Mouse (Mus musculus) heart, embryonic 12.5 days (tissue): ENCODE data around the gene Ptpn23. TPM values are rescaled to one million over a fixed set of nuclear protein-coding genes. Genes with fewer than 3 reads are reported as not detected.
"Not testable (repeated sequence)": the region's sequence is repeated elsewhere in the genome, so short reads cannot be mapped to it uniquely, and the experiment has no call there.

ENCODE experiments used
- ATAC-seq: fragments of 200-750 bp; cut with Nextera tagmentation; 2 replicates; pipeline ENCODE4 v1.8.0; 2017; ENCODE audit warnings: moderate TSS enrichment, moderate library complexity; ENCODE audit not compliant: insufficient number of reproducible peaks, low FRiP score
- H3K27ac ChIP-seq: fragments of 300-500 bp; sonication (generic); 2 replicates; pipeline ENCODE4 v1.5.1; 2016; ENCODE audit warnings: mild to moderate bottlenecking, moderate library complexity; ENCODE audit not compliant: poor library complexity, severe bottlenecking
- H3K27me3 ChIP-seq: fragments of 300-500 bp; sonication (generic); replicated peaks from 2 replicates; pipeline ENCODE4 v1.6.1; 2016; ENCODE audit warnings: mild to moderate bottlenecking, moderate library complexity
- H3K36me3 ChIP-seq: fragments of 300-500 bp; sonication (generic); 2 replicates; pipeline ENCODE4 v1.6.1; 2016; ENCODE audit warnings: mild to moderate bottlenecking, moderate library complexity
- H3K4me1 ChIP-seq: fragments of 300-500 bp; sonication (generic); replicated peaks from 2 replicates; pipeline ENCODE4 v1.6.1; 2016; ENCODE audit warnings: mild to moderate bottlenecking
- H3K4me2 ChIP-seq: fragments of 300-500 bp; sonication (generic); 2 replicates; pipeline ENCODE4 v1.6.1; 2016; ENCODE audit warnings: mild to moderate bottlenecking, moderate library complexity
- H3K4me3 ChIP-seq: fragments of 300-500 bp; sonication (generic); 2 replicates; pipeline ENCODE4 v1.5.1; 2016; ENCODE audit warnings: mild to moderate bottlenecking
- H3K9ac ChIP-seq: fragments of 300-500 bp; sonication (generic); 2 replicates; pipeline ENCODE4 v1.6.1; 2016; ENCODE audit warnings: mild to moderate bottlenecking, moderate library complexity
- H3K9me3 ChIP-seq: fragments of 300-500 bp; sonication (generic); replicated peaks from 2 replicates; pipeline ENCODE4 v1.6.1; 2016; ENCODE audit warnings: mild to moderate bottlenecking, moderate library complexity
- WGBS: fragments of 180-500 bp; shearing (Covaris S2); methylation state at CpG from one replicate; pipeline ENCODE4 v1.1.7; 2016; 5-methylcytosine and 5-hydroxymethylcytosine counted together
- polyA plus RNA-seq: library from polyadenylated mRNA; unstranded; fragments of >200 nt; fragmentation: Nextera tagmentation; extraction: Ambion mirVana; gene quantifications from 2 replicates; pipeline ENCODE4 v1.2.1, GENCODE M21; 2016

Ptpn23 gene
- polyA plus RNA-seq, 1 experiment from 2014 or later = 14.0 TPM

DNA sequence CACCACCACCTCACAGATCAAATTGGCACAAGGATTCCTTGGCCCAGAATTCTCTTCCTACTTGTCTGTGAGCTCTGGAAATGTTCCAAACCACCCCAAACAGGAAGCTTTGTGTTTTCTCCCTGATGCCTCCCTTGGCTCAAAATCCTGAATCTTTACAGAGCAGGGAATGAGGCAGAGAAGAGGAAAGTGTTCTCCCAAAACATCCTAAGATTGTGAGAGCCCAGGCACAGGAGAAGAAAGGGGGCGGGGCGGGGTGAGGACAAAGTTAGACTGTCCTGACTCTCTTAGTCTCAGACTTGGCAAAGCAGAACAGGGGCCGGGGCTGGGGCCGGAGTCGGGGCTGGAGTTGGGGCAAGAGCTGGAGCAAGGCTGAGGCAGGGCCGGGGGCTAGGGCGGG lies 4.9 kb upstream of the Ptpn23 start:
- no peak overlapping the region for H3K9ac ChIP-seq
- H3K36me3 ChIP-seq = no peaks in the 10 kb centered on the region
- 70% methylated on average over 7 of the region's 7 CpGs for WGBS
- H3K27ac ChIP-seq = no peak overlapping the region
- H3K9me3 ChIP-seq = no peaks in the 10 kb centered on the region
- H3K27me3 ChIP-seq = no peaks in the 10 kb centered on the region; the same call in 1 of the 2 replicates
- peaks cover 7% of the 10 kb centered on the region; the same call in 1 of the 2 replicates for H3K4me1 ChIP-seq
- H3K4me2 ChIP-seq = no peak overlapping the region
- no peak for ATAC-seq
- no peak overlapping the region for H3K4me3 ChIP-seq

DNA sequence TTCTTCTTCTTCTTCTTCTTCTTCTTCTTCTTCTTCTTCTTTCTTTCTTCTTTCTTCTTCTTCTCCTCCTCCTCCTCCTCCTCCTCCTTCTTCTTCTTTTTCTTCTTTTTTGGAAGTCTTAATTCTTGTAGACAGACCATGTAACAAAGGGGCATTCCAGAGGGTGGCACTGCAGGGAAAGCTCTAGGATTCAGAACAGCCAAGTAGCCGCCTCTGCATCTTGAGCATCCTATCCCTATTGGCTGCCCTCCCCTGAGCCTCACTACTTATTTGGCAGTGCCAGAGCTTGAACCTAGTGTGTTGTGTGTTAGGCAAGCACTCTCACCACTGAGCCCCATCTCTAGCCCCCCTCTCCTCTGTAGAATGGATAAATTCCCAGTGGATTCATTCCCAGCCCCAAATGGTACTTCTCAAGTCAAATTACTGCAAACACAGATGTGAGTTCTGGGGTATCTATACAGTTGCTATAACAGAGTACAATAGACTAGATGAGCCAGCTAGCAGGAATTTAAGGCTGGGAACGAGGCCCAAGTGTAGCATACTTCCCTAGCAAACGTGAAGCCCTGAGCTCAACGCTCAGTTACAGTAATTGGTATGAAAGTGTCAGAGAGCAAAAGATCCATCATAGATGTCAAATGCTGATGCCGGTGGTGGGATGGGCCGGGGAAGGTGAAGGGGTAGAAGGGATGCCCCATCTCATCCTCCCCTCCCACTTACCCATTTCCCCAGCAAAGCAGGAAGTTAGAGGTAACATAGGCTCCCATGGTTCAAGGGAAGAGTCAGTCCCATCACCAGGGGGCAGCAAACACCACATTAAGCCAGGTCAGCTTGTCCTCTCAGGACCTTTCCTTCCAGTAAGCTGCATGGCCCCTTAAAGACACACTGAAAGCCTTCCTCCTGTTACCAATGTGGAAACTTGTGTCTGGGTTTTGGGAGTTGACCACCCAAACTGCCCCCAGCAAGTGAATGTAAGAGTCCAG lies 3.2 kb upstream of the Ptpn23 start:
- no peak overlapping the region for H3K4me3 ChIP-seq
- no peaks in the 10 kb centered on the region; the same call in 1 of the 2 replicates for H3K27me3 ChIP-seq
- H3K9me3 ChIP-seq = no peaks in the 10 kb centered on the region
- H3K9ac ChIP-seq = no peak overlapping the region
- H3K4me1 ChIP-seq = peaks cover 15% of the 10 kb centered on the region
- H3K36me3 ChIP-seq = no peaks in the 10 kb centered on the region
- 41% methylated on average over 6 of the region's 6 CpGs for WGBS
- no peak overlapping the region for H3K27ac ChIP-seq
- no peak overlapping the region for H3K4me2 ChIP-seq
- no peak for ATAC-seq

DNA sequence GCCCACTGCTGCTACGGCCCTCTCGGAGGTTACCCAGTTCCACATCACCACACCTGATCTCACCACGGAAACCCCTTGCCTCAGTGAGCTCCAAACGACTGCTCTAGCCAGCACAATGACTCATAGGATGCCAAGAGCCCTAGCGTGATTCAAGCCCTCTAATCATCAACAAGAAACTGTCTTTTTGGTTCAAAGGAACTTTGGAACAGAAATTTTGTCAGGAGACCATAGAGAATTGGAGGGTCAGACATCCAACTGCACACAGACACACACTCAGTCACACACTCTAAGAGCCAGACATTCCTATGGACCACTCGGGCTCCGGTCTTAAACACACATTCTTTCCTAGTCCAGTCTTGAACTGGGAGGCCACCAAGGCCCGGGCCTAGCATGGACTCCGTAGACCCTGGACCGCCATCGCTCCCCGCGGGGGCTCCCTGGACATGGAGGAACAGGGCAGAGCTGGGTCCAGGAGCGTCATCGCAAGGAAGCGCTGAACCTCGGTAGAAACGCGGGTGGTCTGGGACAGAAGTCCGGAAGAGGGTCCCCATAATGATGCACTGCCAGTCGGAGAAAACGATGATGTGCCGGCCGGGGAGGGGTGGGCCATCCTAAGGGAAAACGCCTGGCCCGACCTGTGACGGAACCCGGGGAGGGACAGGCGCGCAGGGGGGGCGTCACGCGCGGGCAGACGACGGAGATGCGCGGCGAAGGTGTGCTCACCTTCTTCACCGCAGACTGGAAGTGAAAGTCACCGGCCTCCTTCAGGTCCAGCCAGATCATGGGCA lies 508 bp downstream of the Ptpn23 start:
- Histone ChIP-seq H3K4me3 (peak overlapping the region; percentile 91), H3K9me3 (no peaks in the 10 kb centered on the region), H3K27me3 (no peaks in the 10 kb centered on the region), H3K4me1 (peaks cover 12% of the 10 kb centered on the region), H3K4me2 (peak overlapping the region; percentile 90), H3K27ac (peak overlapping the region; percentile 76), H3K9ac (peak overlapping the region; percentile 89), H3K36me3 (0 out of 2 replicates have a peak, but pooled peaks cover 20% of the 10 kb centered on the region)
- WGBS = 1% methylated on average over 41 of the region's 41 CpGs
- peak; percentile 69 for ATAC-seq

DNA sequence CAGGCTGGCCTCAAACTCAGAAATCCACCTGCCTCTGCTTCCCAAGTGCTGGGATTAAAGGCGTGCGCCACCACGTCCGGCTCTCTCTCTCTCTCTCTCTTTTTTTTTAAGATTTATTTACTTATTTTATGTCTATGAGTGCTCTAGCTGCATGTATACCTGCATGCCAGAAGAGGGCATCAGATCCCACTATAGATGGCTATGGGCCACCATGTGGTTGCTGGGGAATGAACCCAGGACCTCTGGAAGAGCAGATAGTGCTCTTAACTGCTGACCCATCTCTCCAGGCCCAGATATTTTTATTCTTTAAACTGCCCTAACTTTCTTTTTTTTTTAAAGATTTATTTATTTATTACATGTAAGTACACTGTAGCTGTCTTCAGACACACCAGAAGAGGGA lies 4.8 kb downstream of the Ptpn23 start:
- H3K27me3 ChIP-seq, H3K27ac ChIP-seq, H3K4me3 ChIP-seq, H3K4me2 ChIP-seq, H3K9ac ChIP-seq, ATAC-seq, H3K9me3 ChIP-seq: not testable (repeated sequence)
- Histone ChIP-seq H3K4me1 (peaks cover 13% of the 10 kb centered on the region), H3K36me3 (peaks cover 28% of the 10 kb centered on the region; the same call in 1 of the 2 replicates)
- WGBS = 93% methylated on average over 4 of the region's 4 CpGs

DNA sequence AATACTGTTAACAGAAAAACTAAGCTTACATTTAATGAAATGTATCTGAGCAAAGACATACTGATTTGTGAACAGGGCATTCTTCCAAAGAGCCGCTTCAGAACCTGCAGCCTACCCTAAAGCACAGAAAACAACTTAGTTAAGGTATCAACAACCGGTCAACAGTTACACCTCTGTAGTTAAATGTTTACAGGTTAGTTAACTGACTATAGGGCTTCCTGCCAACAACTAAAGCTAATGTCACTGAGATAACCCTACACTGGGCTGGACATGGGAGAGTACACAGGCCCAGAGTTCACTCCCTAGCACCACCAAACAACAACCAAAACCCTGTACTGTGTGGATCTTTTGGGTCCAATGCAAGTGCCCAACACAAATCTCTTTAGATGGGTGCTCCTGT lies 5.3 kb downstream of the Ptpn23 start:
- H3K4me3 ChIP-seq = no peak overlapping the region
- 96% methylated on average over 2 of the region's 2 CpGs for WGBS
- peaks cover 33% of the 10 kb centered on the region for H3K36me3 ChIP-seq
- H3K9ac ChIP-seq = no peak overlapping the region
- ATAC-seq = no peak
- H3K27ac ChIP-seq = no peak overlapping the region
- H3K27me3 ChIP-seq = no peaks in the 10 kb centered on the region
- no peak overlapping the region for H3K4me2 ChIP-seq
- H3K9me3 ChIP-seq = no peaks in the 10 kb centered on the region
- peaks cover 13% of the 10 kb centered on the region for H3K4me1 ChIP-seq

DNA sequence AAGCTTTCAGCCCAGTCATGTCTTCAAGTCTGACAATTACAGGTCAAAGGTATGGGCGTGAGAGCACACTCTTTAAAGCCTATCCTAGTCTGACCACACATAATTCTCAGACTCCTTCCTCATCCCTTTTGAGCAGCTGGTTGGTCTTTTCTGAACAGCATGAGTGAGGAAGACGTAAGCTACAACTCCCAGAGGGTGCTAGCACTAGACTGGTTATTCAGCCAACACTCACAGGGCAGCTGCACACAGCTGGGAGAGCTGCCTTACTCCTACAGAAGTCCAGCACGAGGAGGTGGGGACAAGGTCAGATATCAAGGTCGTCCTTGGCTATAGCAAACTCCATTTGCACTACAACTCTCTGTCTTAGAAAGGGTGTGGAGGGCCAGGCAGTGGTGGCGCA lies 7.4 kb downstream of the Ptpn23 start:
- Histone ChIP-seq H3K27me3 (no peaks in the 10 kb centered on the region), H3K27ac (no peak overlapping the region)

DNA sequence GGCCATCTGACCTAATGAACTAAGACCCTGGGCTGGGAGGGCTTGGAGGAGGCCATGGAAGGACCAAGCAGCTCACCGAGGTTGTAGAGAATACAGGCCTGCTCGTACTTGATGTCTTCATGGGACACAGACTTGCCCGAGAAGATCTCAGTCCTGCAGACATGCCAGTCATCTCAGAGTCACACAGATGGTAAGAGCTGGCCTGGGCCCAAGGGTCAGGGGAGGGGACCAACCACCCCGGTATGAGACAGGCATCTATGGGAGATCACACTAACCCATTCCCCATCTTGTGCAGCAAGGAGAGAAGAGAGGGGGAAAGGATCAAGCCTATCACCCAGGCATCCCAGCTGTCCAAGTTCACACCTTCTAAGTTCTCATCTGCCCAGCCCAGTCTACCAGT lies 14.7 kb downstream of the Ptpn23 start:
- ATAC-seq = no peak
- H3K4me3 ChIP-seq = no peak overlapping the region
- no peaks in the 10 kb centered on the region for H3K27me3 ChIP-seq
- H3K4me1 ChIP-seq = no peaks in the 10 kb centered on the region
- H3K4me2 ChIP-seq = no peak overlapping the region
- peaks cover 93% of the 10 kb centered on the region for H3K36me3 ChIP-seq
- no peak overlapping the region for H3K9ac ChIP-seq
- WGBS = 91% methylated on average over 4 of the region's 4 CpGs
- no peak overlapping the region for H3K27ac ChIP-seq
- no peaks in the 10 kb centered on the region for H3K9me3 ChIP-seq

More for the DNA sequence above, 7.4 kb downstream of the Ptpn23 start:
- Histone ChIP-seq H3K36me3 (peaks cover 46% of the 10 kb centered on the region), H3K9ac (no peak overlapping the region), H3K9me3 (no peaks in the 10 kb centered on the region), H3K4me2 (no peak overlapping the region), H3K4me3 (no peak overlapping the region), H3K4me1 (peaks cover 5% of the 10 kb centered on the region)
- 70% methylated on average over 5 of the region's 5 CpGs for WGBS
- ATAC-seq = no peak

DNA sequence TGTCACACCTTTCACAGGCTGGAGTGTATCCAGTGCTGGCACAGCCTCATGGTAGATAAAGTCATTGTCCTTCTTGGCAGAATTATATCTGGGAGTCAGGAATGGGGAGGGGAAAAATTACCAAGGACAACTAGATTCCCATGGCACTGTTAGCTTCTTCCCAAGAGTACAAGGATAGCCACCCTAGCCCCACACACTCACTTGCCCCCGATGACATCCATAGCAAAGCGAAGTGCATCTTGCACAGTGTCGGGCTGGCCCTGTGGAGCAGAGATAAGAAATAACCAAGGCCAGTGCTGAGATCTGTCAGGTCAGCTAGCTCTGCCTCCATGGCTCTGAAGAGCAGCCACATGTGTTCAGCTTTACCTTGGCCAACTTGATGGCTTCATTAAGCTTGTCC lies 17.2 kb downstream of the Ptpn23 start:
- WGBS = 88% methylated on average over 3 of the region's 3 CpGs
- no peak overlapping the region for H3K4me2 ChIP-seq

DNA sequence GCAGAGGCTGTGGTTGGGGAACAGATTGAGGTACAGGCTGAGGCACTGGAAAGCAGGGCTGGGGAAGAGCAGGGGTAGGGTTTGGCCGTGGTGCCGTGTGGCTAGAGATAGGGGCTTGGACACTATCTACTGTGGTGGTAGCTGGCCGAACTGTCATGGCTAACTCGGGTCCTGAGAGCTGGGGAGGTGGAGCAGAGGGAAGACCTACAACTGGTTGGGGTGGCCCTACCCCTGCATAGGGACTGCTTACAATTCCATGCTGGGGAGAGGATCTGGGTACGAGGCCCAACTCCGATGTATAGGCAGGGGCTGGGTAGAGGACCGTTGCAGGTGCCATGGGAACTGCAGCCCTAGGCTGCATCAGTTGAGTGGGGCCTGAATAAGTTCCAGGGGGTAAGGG lies 20.0 kb downstream of the Ptpn23 start:
- Histone ChIP-seq H3K9me3 (no peaks in the 10 kb centered on the region), H3K27me3 (no peaks in the 10 kb centered on the region), H3K4me3 (no peak overlapping the region), H3K4me1 (no peaks in the 10 kb centered on the region), H3K36me3 (peaks cover 100% of the 10 kb centered on the region), H3K4me2 (no peak overlapping the region), H3K27ac (no peak overlapping the region), H3K9ac (no peak overlapping the region)
- no peak for ATAC-seq
- 86% methylated on average over 7 of the region's 7 CpGs for whole genome bisulfite sequencing

More for the DNA sequence above, 17.2 kb downstream of the Ptpn23 start:
- Histone ChIP-seq H3K27me3 (no peaks in the 10 kb centered on the region), H3K27ac (no peak overlapping the region), H3K9ac (no peak overlapping the region), H3K36me3 (peaks cover 96% of the 10 kb centered on the region), H3K4me1 (no peaks in the 10 kb centered on the region), H3K9me3 (no peaks in the 10 kb centered on the region), H3K4me3 (no peak overlapping the region)
- no peak for ATAC-seq

DNA sequence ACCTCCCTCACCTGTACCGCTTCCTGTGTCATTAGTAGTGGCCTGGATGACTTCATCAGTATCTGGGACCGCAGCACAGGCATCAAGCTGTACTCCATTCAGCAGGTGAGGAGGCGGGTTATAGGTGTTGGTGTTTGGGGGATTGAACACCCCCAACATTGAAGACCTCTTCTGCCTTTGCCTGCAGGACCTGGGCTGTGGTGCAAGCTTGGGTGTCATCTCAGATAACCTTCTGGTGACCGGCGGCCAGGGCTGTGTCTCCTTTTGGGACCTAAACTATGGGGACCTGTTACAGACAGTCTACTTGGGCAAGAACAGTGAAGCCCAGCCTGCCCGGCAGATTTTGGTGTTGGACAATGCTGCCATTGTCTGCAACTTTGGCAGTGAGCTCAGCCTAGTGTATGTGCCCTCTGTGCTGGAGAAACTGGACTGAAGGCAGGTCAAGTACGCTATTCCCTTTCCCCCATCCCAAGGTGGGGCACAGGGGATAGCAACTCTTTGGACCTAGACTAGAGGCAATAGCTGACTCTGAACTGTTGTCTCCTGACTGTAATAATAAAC lies 23.6 kb downstream of the Ptpn23 start:
- no peak for ATAC-seq
- WGBS = 83% methylated on average over 7 of the region's 7 CpGs
- H3K27me3 ChIP-seq = no peaks in the 10 kb centered on the region
- H3K4me1 ChIP-seq = peaks cover 12% of the 10 kb centered on the region
- no peaks in the 10 kb centered on the region for H3K9me3 ChIP-seq
- no peak overlapping the region for H3K9ac ChIP-seq
- no peak overlapping the region for H3K27ac ChIP-seq
- H3K4me2 ChIP-seq = no peak overlapping the region
- H3K4me3 ChIP-seq = no peak overlapping the region
- peaks cover 77% of the 10 kb centered on the region for H3K36me3 ChIP-seq

DNA sequence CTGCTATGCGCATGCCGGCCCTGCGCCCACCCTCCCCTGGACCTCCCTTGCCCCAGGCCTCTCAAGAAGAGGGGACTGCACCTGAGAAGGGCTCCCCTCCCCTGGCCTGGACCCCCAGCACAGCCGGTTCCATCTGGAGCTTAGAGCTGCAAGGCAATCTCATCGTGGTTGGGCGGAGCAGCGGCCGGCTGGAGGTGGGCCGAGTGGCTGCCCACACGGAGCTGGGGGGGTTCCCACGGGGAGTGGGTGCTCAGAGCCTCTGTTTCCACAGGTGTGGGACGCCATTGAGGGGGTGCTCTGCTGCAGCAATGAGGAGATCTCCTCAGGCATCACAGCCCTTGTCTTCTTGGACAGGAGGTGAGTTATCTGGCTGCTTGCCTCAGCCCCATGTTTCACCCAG lies 26.7 kb downstream of the Ptpn23 start:
- 73% methylated on average over 12 of the region's 12 CpGs for WGBS
- H3K9me3 ChIP-seq = no peaks in the 10 kb centered on the region
- H3K36me3 ChIP-seq = peaks cover 75% of the 10 kb centered on the region
- H3K4me2 ChIP-seq = no peak overlapping the region
- H3K4me1 ChIP-seq = peaks cover 12% of the 10 kb centered on the region
- no peak overlapping the region for H3K27ac ChIP-seq
- H3K4me3 ChIP-seq = no peak overlapping the region
- ATAC-seq = no peak
- H3K9ac ChIP-seq = no peak overlapping the region
- H3K27me3 ChIP-seq = no peaks in the 10 kb centered on the region
